Mouse (Mus musculus) cerebellum, adult 2 months (tissue): ENCODE measurements around the gene Vps51. TPM values are rescaled to one million over a fixed set of nuclear protein-coding genes. Genes with fewer than 3 reads are reported as not detected.

Source experiments
- DNase-seq, 2 experiments: peaks; one replicate each; pipeline ENCODE4 v3.0.0; 2021
- H3K27ac ChIP-seq: fragments of 200-500 bp; 2 replicates; pipeline ENCODE4 v1.5.1; 2012; ENCODE audit warnings: low read length, control low read depth, inconsistent platforms; ENCODE audit not compliant: insufficient read depth
- H3K27me3 ChIP-seq: fragments of 200-500 bp; 2 replicates; pipeline ENCODE4 v1.6.1; 2012; ENCODE audit warnings: inconsistent platforms, mild to moderate bottlenecking, low read length, moderate library complexity; ENCODE audit not compliant: control insufficient read depth, insufficient read depth
- H3K4me1 ChIP-seq: fragments of 200-500 bp; 2 replicates; pipeline ENCODE4 v1.6.1; 2011; ENCODE audit warnings: low read length; ENCODE audit not compliant: control insufficient read depth, insufficient read depth
- H3K4me3 ChIP-seq: fragments of 200-500 bp; replicated peaks from 2 replicates; pipeline ENCODE3; 2011; ENCODE audit warnings: mild to moderate bottlenecking, low read depth, low read length, control low read depth; ENCODE audit not compliant: insufficient read depth
- CTCF ChIP-seq: fragments of 200-500 bp; IDR thresholded peaks from 2 replicates; pipeline ENCODE4 v1.5.1; 2011; ENCODE audit warnings: low read depth, mild to moderate bottlenecking, control low read depth, low read length, moderate library complexity, borderline replicate concordance; ENCODE audit not compliant: insufficient read depth
- POLR2A ChIP-seq: fragments of 200-500 bp; IDR thresholded peaks from 2 replicates; pipeline ENCODE4 v1.6.1; 2011; ENCODE audit warnings: low read length, control low read depth, borderline replicate concordance; ENCODE audit not compliant: insufficient read depth
- WGBS: fragments of 180-500 bp; shearing (Covaris S2); methylation state at CpG from one replicate; pipeline ENCODE4 v1.1.7; 2018; 5-methylcytosine and 5-hydroxymethylcytosine counted together
- polyA plus RNA-seq: library from polyadenylated mRNA; depleted of rRNA; stranded (reverse); fragments of >200 nt; gene quantifications from 2 replicates; pipeline ENCODE4 v1.2.3, GENCODE M21; 2012; rRNA removed

Vps51 gene
- polyA plus RNA-seq: 95.6 and 108 TPM in 2 replicates

DNA sequence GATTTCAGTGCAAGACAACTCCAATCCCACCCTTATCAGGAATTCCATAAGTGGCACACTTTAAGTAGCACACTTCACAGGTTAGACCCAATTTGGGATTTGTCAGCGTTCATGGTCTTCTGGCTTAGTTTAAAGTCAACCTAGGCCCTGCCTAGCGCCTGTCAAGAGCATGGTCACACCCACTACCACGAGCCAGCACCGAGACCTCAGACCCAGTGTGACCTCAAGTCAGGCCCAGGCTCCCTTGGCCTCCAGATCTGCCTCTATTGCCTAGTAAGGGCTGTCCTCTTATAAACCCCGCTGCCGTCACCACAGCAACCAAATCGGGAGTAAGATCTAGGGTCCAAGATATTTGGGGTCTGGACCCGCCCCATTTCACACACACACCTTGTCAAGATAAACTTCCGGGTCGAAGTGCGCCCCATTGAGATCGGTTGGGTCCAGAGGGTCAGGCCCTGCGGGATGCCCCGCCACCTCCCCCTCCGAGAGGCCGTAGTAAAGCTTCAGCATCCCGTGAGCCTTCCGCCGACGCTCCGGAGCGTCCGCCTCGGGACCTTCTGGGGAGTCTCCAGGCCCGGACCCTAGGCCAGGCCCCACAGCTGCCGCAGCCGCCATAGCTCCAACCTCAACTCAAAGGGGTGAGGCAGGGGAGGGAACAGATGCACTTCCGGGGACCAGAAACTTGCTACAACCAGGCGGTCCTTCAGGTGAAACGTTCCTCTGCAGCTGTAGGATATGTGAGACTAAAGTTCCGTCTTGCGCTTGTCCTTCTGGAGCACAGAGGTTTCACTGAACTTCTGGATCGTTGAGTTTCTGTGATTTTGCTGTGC lies at the start of gene Vps51:
Gene Vps51 (minus strand): TSS at position 668 of the 830 bp plus-strand sequence.
- TF ChIP-seq CTCF: no peak
- TF ChIP-seq POLR2A: peak; percentile 33; the same call in 1 of the 2 replicates
- peaks cover 5% of the 10 kb centered on the region for H3K4me1 ChIP-seq
- peak within 1 kb of the TSS; percentile 81 for H3K27ac ChIP-seq
- H3K27me3 ChIP-seq: no peaks in the 10 kb centered on the region
- H3K4me3 ChIP-seq: peak within 1 kb of the TSS; percentile 81
- WGBS: under 1% methylated on average over 33 of the region's 33 CpGs
- DNase-seq: peak; percentile 89 to 90

GRCm38 (mm10) chr19:6126289-6126688 lies 49.3 kb upstream of the Vps51 start:
- TF ChIP-seq POLR2A: no peak
- TF ChIP-seq CTCF: peak; percentile 54; the same call in 1 of the 2 replicates
- 24% methylated on average over 4 of the region's 4 CpGs for WGBS
- H3K27me3 ChIP-seq: no peaks in the 10 kb centered on the region
- peak in 1 of 2 experiments; percentile 47 for DNase-seq
- no peak overlapping the region for H3K4me3 ChIP-seq
- no peak overlapping the region for H3K27ac ChIP-seq
- no peaks in the 10 kb centered on the region; the same call in 1 of the 2 replicates for H3K4me1 ChIP-seq

GRCm38 (mm10) chr19:6124898-6125297 lies 47.9 kb upstream of the Vps51 start:
- TF ChIP-seq POLR2A (no peak), CTCF (no peak)
- Histone ChIP-seq H3K4me3 (no peak overlapping the region), H3K27ac (no peak overlapping the region), H3K27me3 (no peaks in the 10 kb centered on the region), H3K4me1 (no peaks in the 10 kb centered on the region; the same call in 1 of the 2 replicates)
- DNase-seq: no peak
- WGBS: 49% methylated on average over 2 of the region's 2 CpGs

- no peak overlapping the region for H3K27ac ChIP-seq
- H3K4me1 ChIP-seq: no peaks in the 10 kb centered on the region; the same call in 1 of the 2 replicates
- DNase-seq: no peak
- no peaks in the 10 kb centered on the region for H3K27me3 ChIP-seq
- no peak for TF ChIP-seq CTCF
- no peak for TF ChIP-seq POLR2A
- H3K4me3 ChIP-seq: no peak overlapping the region
- 30% methylated on average over 8 of the region's 8 CpGs for WGBS
These were observed 46.3 kb upstream of the Vps51 start for GRCm38 (mm10) chr19:6123330-6123729.

GRCm38 (mm10) chr19:6121761-6122160 lies 44.7 kb upstream of the Vps51 start:
- Histone ChIP-seq H3K4me3 (no peak overlapping the region), H3K27ac (no peak overlapping the region), H3K27me3 (no peaks in the 10 kb centered on the region), H3K4me1 (peaks cover under 1% of the 10 kb centered on the region; the same call in 1 of the 2 replicates)
- DNase-seq: no peak
- no peak for TF ChIP-seq CTCF
- TF ChIP-seq POLR2A: no peak
- 57% methylated on average over 19 of the region's 19 CpGs for WGBS

- DNase-seq: no peak
- Histone ChIP-seq H3K4me1 (peaks cover 10% of the 10 kb centered on the region), H3K27me3 (no peaks in the 10 kb centered on the region), H3K4me3 (peak overlapping the region; percentile 63), H3K27ac (peak overlapping the region; percentile 10; the same call in 1 of the 2 replicates)
- under 1% methylated on average over 8 of the region's 8 CpGs for WGBS
- TF ChIP-seq CTCF (no peak), POLR2A (no peak)
These were observed 41.7 kb upstream of the Vps51 start for GRCm38 (mm10) chr19:6118677-6119185.

DNA sequence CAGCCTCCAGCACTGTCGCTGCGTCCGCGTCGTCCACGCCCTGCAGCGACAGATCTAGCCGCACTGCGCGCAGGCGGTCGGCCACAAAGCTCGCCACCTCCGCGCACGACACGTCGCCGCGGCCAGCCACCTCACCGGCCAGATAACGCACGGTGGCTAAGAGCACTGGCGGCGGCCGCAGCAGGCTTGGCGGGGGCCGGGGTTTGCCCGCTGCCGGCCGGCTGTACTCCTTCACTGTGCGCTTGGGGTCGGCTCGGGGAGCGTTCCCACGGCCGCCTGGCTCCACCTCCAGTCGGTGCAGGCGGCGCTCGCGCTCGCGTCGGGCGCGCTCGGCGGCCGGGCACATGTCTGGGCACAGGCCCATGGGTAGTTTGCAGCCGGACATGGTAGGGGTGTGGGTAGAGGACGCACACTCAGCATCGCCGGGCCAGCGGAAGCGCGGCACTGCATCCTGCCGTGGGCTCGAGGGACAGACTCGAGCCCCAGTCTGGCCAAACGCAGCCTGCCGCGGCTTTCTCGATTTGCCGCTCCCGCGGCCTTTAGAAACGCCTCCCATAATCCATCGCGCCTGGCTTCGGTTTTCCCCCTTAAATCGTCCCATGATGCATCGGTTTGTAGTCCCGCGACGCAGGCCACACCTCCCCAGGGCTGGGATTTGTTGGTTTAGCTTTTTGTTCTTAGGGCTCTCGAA lies 41.1 kb upstream of the Vps51 start, which contains the start of gene Sac3d1:
Gene Sac3d1 (minus strand): TSS at position 665 of the 691 bp plus-strand sequence.
- WGBS: under 1% methylated on average over 77 of the region's 77 CpGs
- peaks cover 10% of the 10 kb centered on the region for H3K4me1 ChIP-seq
- H3K27me3 ChIP-seq: no peaks in the 10 kb centered on the region
- peak within 1 kb of the TSS; percentile 67 for H3K27ac ChIP-seq
- H3K4me3 ChIP-seq: peak within 1 kb of the TSS; percentile 63
- peak; percentile 90 to 91 for DNase-seq
- TF ChIP-seq CTCF (no peak), POLR2A (peak; percentile 40)
